Mouse (Mus musculus): ENCODE measurements around the gene Irx4.

Gene Irx4

DNA sequence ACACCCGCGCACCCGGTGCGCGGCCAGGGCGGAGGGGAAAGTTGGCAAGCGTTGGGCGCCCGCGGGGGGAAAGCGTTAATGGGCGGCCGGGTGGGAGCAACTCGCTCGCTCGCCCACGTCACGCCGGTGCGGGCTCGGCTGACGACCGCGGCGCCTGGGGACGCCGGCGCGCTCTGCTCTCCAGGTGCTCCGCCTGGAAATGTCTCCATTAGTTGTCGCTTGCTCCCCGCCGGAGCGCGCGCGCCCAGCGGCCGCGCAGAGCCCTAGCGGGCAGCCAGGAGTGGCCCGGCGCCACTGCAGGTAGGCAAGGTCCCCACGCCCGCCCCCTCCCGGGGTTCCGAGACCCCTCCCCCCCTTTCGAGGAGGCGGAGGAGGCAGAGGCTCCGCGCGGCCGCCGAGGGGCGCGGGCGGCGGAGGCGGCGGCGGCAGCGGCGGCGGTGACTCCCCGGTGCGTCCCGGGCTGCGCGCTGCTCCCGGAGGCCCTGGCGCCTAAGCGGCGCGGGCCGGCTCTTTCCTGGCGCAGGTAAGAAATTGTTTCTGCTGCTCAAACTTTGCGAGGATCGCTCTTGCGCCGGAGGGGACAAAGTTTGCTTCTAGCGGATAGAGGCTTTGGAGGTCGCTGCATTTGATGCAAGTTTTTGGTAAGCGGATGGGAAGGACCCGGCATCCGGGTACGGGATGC, at the start of gene Irx4:
Gene Irx4, plus strand, starts transcription at position 126 of the 682 bp plus-strand sequence.
- no peak for DNase-seq (ENCODE audit: low spot score)

DNA sequence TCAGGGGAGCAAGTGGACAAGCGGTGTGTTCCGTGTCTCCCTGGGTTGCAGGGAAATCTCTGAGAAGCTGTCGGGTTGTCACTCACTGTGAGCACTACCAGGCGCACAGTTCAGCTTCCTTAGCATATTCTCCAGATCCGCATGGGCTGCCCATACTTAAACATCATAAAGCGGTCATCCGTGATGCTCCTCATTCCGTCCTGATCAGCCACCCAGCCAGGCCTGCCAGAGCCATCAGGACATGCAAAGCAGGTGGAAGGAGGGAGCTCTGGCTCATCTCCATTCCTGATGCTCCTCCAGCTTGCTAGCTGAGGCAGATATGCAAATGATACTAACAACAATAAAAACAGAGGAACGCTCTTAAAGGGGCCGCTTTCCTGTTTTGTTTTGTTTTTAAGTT, 46.0 kb upstream of the Irx4 start:
- DNase-seq (ENCODE audit: low spot score): no peak

DNA sequence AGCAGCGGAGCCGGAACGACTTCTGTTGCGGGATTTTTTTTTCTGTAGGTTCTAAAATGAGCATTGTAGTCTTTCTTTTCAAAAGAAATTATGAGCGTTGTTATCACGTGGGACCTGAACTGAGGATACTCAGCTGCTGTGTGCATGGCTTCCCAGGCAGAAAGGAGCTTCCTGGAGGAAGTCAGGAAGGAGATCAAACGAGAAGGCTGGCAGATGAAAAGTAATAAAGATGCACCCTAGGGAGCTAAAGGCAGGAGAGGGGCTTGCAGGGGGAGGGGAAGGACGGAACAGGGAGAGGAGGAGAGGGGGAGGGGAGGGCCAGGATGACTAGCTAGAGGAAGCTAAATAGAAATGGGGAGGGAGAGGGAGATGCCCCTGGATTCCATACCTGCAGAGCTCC, 23.8 kb upstream of the Irx4 start:
- DNase-seq (ENCODE audit: low spot score): no peak

DNA sequence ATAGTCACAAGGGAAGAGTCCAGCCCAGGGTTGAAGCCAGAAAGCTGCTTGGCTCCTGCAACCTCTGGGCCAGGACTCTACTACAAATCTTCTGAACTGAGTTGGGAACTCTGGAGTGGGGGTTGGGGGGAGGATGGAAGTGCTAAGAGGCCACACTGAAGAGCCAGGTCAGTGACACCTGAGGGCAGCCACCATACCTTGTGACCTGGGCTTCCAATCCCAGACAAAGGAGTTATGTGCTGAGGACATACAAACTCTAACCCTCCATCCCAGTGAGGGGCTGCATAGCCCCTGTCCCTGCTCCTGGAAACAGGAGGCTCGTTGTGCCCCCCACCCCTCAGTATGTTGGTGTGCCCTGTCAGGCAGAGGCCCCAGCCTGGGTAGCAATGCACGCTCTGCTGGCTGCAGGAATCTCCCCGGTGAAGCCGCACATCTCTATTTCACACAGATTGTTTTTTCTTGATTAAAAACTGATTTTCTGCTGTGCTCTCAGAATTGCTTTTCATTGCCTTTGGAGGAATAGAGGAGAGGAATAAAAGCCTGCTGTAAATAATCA, 21.0 kb upstream of the Irx4 start:
- no peak for DNase-seq (ENCODE audit: low spot score)

DNA sequence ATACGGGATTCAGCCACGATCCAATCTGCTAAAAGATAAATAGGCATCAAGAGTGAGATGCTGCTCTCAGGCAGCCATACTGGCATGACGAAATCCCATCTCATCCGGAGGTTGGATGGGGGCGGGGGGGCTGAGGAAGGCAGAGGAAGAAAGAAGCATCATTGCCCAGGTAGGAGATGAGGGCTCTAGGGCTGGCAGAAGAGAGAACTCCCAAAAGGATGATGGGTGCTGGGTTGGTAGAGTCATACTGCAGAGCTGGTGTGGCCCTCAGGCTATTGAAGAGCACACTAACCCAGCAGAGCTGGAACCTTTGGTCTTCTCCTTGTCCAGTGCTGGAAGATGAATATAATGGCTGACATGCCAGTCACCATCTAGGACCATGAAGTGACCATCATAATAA, 17.7 kb upstream of the Irx4 start:
- DNase-seq (ENCODE audit: low spot score): no peak

DNA sequence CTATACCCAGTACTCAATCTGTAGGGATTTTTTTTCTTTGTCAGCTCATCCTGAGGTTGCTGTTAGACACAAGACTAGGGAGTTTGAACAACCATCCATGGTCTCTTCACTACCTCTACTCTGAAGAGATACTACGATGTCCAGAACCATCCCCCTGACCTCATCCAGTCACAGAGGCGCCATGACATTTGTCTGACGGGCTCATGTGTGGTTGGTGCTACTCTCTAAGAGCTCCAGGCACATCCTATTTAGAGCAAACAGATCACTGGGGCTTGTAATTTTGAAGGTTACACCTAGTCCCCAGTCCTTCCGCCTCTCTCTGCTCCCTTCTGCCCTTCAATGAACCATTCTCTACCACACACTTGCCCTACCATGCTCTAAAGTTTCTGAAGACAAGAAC, 13.3 kb upstream of the Irx4 start:
- DNase-seq (ENCODE audit: low spot score): no peak

DNA sequence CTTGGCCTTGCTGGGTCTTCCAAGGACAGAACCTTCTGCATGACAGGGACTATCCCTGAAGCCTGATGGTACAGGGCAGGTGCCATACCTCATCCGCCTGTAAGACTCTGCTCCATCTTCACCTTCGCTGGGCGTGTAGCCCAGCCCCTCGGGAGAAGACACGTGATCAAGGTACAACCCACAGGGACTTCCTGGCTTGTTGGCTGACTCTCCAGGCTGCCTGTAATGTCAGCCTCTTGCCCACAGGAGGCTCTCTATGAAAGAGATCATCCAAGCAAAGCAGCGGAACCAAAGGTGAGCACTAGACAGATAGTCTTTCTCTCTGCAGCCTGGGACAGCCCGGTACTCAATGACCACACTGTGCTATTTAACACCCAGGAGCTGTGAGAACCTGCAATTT, 9.1 kb upstream of the Irx4 start:
- peak; percentile 47 for DNase-seq (ENCODE audit: low spot score)

DNA sequence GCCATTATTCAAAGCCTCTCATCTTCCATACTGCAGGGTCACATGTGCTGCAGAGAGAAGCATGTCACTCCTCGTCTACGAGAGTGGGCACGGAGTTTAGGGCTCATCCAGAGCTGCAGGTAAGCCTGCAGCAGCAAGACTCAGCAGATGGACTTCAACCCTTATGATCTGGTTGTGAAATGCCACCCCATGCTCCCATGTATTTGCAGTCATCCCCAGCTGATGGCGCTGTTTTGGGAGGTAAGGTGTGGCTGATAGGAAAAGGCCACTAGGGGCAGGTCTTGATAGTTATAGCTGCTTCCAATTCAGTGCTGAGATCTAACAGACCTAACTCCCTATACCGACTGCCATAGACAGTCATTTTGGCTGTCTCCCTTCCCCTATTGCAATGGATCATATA, 8.3 kb upstream of the Irx4 start:
- DNase-seq (ENCODE audit: low spot score): no peak

DNA sequence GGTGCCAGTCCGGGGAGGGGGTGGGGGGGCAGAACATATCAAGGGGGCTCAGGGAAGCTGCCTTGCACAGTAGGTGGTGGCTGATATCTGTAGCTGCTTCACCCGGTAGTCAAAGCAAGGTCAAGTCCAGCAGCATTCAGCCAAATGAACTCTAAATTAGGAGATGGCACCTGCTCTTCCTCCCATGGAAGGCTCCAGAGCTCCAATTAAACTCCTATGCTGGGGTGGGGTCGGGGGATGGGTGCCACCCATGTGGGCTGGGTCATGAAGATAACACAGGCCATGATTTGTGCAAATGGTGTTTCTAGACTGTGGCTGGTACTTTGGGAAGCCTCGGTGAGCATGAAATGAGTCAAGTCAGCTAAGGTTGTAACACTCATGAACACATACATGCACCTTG, 1.9 kb upstream of the Irx4 start:
- no peak for DNase-seq (ENCODE audit: low spot score)

DNA sequence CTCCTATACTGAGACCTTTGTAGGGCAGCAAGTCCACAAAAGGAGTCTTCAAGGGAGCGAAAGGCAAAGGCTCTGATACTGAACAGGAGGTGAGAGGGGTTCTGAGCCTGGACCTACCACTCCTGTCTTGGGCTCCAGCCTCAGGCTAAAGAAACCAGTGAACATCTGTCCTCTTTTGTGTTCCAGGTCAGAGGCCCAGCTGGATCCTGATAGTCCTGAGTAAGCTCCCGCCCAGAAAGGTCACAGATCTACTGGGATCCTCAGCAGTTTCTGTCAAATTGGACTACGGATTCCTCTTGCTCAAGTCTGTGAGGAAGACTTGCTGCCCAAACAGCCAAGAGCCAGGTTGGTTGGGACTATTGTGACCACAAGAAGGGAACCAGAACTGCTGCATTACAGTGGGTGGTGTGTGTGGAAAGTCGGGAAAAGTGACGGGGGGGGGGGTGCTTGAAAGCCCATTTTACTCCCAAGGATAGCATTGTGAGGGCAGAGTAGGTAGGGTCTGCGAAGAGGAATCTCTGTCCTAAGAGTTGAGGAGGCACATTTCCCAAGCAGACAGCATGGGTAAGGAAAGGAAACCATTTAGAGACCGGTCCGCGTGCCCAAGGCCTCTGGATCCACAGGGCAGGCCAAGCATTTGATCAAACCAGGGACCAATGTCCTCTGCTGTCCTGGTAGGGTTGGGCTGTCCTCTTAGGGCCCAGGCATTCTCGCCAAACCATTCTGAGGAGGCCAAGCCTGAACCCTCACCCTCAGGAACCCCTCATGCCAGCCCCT, 514 bp upstream of the Irx4 start:
- no peak for DNase-seq (ENCODE audit: low spot score)

DNA sequence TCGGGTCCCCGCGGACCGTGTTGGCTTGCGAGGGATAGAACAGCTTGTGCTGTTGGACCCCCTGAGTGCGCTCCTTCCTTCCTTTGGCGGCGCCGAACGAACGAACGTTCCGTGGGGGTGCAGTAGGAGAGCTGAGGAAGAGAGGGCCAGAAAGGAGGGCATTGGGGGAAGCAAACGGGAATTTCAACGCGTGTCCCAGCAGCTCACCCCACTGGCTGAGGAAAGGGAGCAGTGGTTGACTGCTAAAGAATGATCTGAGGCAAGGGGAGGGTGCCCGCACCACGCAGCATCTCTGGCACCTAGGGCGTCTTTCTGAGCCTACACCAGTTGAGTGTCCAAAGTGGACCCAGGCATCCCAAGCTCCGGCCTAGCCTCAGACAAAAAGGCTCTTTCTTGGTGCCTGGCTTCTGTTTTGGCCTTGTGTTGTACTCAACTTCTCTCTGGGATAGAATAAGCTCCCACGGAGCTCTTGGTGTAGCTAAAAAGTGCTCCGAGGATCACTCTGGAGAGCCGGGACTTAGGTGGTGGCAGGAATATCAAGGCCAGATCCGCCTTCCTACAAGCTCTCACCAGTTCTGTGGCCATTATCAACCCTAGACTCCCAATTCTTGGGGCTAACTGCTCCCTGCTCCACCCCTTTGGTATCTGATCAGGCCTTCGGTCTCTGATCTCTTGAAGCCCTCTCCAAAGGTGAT, 904 bp downstream of the Irx4 start:
- DNase-seq (ENCODE audit: low spot score): no peak

DNA sequence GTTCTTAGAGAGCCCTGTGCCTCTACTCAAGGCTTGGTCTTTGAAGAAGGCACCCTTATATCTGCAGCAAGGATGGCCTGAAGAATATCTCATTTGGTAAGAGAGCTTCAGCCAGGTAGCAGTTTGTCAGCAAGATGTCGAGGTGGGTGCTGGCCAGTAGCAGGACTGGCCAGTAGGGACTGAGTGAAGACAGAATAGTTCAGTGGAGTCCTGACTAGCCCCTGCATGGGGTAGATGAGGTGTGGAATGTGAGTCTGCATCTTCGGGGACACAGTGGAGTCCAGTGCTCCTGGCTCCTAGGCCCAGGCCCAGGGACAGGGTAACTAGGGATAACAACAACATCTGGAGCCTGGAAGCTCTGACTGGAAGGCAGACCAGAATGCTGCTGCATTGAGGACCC, 1.6 kb downstream of the Irx4 start:
- no peak for DNase-seq (ENCODE audit: low spot score)

DNA sequence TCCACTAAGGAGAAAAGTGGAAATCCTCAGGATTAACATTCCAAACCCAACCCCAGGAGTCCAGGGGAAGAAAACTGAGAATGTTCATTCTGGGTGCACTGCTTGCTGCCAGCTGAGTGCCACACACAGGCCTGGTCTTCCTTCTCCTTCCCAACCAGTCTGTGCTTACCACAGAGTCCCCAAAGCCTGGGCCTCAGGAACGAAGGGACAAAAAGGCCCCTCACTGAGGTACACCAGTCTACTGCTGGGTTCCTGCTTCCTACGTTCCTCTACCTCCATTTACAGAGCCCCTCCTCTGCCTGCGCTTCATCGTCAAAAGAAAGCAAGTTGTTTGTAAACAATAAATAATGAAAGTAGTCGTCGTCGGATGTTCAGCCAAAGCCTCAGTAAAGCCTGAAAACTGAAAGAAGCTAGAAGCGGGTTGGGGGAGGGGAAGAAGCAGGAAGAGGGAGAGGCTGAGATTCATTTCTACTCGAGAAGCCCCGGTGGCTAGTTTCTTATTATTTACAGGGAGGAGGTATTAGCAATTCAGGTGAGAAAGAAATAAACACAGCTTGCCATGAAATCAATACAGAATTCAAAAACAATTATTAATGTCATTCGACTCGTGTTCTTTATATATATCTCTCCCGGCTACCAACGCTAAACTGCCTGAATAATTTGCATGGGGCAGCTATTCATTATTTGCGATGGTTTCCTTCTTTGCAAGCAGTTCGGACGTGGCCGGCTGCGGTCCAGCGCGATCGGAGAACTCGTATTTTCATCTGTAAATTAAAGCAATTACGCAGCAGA, 2.3 kb downstream of the Irx4 start:
- no peak for DNase-seq (ENCODE audit: low spot score)

DNA sequence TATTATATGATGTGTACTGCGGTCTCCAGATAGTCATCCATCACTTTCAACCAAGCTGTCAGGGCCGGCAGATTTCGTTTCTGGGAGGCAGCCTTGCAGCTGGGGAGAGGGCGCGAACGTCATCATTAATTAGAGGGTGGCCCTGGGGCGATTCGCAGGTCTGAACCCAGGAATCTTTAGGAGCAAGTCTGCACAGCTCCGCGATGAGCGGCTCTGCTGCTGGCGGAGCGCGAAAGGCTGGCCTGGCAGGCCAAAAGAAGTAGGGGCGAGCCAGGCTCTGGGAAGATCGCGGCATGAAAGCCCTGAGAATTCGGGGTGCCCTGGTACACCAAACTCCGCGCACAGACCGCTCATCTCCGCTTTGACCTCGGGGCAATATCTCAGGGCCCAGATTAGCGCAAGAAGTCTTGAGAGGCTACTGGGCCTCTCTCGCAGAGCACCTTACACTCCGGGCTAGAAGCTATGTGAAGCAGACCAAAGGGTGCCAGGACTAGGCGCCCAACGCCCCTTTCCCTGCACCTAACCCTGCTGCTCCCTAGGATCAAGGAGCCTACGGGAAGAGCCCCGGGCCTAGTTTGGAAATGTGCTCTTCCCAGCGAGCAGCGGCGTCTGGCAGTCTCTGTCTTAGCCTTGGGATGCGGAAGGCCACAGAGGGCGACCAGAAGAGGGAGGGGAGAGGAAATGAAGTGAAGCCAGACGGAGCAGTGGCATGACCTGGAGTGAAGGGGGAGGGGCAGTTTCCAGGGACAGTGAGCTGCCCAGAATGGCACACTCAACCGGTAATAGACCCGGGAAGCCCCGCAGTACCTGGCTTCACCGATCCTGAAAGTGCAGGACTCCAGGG, 3.1 kb downstream of the Irx4 start:
- no peak for DNase-seq (ENCODE audit: low spot score)

DNA sequence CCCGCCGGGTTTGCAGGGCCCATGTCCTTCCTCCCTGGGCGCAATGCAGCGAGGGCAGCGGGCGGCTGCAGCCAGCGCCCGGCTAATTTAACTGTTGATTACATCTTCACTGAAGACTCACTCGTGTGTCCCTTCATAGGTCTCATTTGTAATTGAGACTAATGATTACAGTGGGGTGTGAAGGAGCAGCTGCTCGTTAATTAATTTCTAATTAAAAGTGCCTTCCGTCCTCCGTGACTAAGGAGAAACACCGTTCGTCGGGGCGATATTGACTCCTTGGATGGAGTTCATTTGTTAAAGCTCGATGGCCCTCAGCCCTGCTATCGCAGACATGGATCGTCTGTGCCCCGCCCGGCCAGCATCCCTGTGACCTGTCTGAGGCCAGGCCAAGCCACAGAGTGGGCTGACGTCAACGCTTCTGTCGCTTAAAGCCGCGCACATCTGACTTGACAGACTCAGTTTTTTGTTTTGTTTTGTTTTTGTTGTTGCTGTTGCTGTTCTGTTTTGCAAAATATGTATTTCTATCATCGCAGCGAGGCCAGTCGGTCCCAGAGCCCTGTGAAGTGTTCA, 4.0 kb downstream of the Irx4 start:
- DNase-seq (ENCODE audit: low spot score): no peak

DNA sequence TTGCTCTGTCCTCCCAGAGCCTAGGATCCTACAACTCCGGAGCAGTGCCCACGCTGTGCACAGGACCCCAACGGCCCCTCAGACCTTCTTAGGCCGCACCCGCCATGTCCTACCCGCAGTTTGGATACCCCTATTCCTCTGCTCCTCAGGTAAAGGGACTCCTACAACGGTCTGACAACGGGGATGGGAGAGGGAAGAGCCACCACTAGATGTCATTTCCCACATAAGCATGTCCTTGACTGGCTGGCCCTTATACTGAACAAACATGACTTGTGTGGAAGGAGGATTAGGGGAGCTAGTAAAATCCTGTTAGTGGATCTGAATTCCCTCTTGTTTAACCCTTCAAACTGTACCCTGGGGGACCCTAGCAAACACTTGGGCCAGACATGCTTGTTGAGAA, 4.6 kb downstream of the Irx4 start:
- no peak for DNase-seq (ENCODE audit: low spot score)

DNA sequence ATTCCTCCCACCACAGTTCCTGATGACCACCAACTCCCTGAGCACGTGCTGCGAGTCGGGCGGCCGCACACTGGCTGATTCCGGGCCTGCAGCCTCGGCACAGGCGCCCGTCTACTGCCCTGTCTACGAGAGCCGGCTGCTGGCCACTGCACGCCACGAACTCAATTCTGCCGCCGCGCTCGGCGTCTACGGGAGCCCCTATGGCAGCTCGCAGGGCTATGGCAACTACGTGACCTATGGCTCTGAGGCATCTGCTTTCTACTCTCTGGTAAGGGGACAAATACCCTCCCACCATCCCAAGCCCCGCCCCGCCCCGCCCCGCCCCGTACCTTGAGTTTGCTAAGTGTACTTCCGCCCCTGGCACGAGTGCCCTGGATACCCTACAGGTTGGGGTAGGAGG, 5.2 kb downstream of the Irx4 start:
- DNase-seq (ENCODE audit: low spot score): peak; percentile 60

DNA sequence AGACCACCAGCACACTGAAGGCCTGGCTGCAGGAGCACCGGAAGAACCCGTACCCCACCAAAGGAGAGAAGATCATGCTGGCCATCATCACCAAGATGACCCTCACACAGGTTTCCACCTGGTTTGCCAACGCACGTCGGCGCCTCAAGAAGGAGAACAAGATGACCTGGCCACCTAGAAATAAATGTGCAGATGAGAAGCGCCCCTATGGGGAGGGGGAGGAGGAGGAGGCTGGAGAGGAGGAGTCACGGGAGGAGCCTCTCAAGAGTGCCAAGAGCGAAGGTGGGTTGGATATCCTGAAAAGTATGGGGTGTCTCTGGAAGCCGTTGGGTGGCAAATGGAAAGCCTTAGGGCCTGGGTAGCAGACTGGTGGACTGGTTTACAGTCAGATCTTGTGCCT, 7.3 kb downstream of the Irx4 start:
- DNase-seq (ENCODE audit: low spot score): no peak

DNA sequence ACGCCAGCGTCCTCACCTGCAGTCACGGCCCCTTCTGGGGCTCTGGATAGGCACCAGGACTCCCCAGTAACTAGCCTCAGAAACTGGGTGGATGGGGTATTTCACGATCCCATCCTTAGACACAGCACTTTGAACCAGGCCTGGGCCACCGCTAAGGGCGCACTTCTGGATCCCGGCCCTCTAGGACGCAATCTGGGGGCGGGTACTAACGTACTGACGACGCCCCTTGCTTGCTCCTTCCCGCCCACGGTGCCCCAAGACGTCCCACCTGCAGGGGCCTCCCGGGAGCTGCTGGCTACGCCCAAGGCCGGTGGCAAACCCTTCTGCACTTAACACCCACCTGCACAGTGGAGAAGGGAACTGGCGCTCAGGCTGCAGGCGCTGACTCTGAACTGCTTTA, 8.4 kb downstream of the Irx4 start:
- DNase-seq (ENCODE audit: low spot score): peak; percentile 34

DNA sequence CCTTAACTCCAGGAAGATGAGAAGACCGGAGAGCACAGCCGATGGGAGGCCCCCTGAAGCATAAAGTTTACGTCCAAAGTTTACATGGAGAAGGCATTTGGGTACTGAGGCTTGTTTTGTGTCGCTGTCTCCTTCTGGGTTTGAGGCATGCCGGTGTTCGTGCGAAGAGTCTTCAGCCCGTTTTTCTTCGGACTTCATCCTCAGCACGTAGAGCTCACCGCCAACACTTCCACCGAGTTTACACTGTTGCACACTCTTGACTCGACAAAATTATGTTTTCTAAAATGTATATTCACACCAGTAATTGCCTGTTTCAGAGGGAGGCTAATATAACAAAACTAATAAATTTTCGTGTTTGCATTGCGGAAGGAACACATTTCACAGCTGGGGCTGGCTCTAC, 9.0 kb downstream of the Irx4 start:
- no peak for DNase-seq (ENCODE audit: low spot score)

DNA sequence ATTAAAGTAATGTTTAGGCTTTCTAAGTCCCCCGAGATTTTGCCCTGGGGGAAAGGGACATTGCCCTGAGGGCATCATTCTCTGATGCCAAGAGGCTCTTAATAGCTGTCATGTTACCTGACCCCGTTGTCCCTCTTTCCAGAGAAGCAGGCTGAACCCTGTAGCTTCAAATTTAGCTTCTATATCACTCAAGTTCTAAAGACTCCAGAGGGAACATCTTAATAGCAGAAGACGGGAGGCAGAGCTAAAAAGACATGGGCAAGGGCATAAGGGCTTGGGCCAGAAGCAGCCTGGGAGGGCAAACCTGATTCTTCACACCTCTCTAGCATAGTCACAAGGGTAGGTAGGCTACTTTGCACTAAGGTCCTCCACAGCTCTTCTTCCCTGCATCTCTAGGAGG, 9.6 kb downstream of the Irx4 start:
- no peak for DNase-seq (ENCODE audit: low spot score)
